Mouse (Mus musculus): ENCODE results near the gene Fam171a2.

- TF ChIP-seq CTCF (IDR thresholded peaks at IDR 0.05; ENCODE audit: low read depth) (no peak), EP300 (IDR thresholded peaks at IDR 0.05; ENCODE audit: low read depth) (no peak)
Measured at GRCm38 (mm10) chr11:102481779-102482178, 34.3 kb upstream of the Fam171a2 start.
